Mouse (Mus musculus) liver, embryonic 14.5 days (tissue): ENCODE results near the gene Gm27021. TPM values are rescaled to one million over a fixed set of nuclear protein-coding genes. Genes with fewer than 3 reads are reported as not detected.

ENCODE experiments used
- ATAC-seq: fragments of 200-750 bp; cut with Nextera tagmentation; 2 replicates; pipeline ENCODE4 v1.8.0; 2017; ENCODE audit warnings: moderate number of reproducible peaks, mild to moderate bottlenecking, moderate library complexity; ENCODE audit not compliant: insufficient read depth
- DNase-seq, 3 experiments: peaks; one replicate each; pipeline ENCODE4 v3.0.0-alpha.2; 2012 to 2013; ENCODE audit warnings: low read depth in 3 of 3, low spot score in 3 of 3
- H3K27ac ChIP-seq: fragments of 300-500 bp; sonication (generic); 2 replicates; pipeline ENCODE4 v1.5.1; 2014; ENCODE audit warnings: moderate library complexity, mild to moderate bottlenecking, control low read depth, inconsistent platforms
- H3K27me3 ChIP-seq: fragments of 300-500 bp; sonication (generic); 2 replicates; pipeline ENCODE4 v1.6.1; 2014; ENCODE audit warnings: mild to moderate bottlenecking, low read length, moderate library complexity; ENCODE audit not compliant: control insufficient read depth, insufficient read depth
- H3K36me3 ChIP-seq: fragments of 300-500 bp; sonication (generic); replicated peaks from 2 replicates; pipeline ENCODE4 v1.6.1; 2014; ENCODE audit warnings: low read depth; ENCODE audit not compliant: control insufficient read depth, insufficient read depth
- H3K4me1 ChIP-seq, 2 experiments: fragments of 200-500 bp in 1 of 2; fragments of 300-500 bp in 1 of 2; sonication (generic) in 1 of 2; replicated peaks; 2 replicates each; pipeline ENCODE4 v1.6.1; 2012 to 2014; ENCODE audit warnings: antibody characterized with exemption in 1 of 2, inconsistent platforms in 1 of 2, low read length in 1 of 2; ENCODE audit not compliant: control insufficient read depth in 2 of 2, insufficient read depth in 2 of 2
- H3K4me2 ChIP-seq: fragments of 300-500 bp; sonication (generic); 2 replicates; pipeline ENCODE4 v1.6.1; 2014; ENCODE audit warnings: low read depth, mild to moderate bottlenecking, control low read depth, moderate library complexity
- H3K4me3 ChIP-seq, 2 experiments: fragments of 200-500 bp in 1 of 2; fragments of 300-500 bp in 1 of 2; sonication (generic) in 1 of 2; 2 replicates each; pipeline ENCODE4 v1.5.1; 2012 to 2014; ENCODE audit warnings: low read depth in 2 of 2, low read length in 2 of 2, mild to moderate bottlenecking in 2 of 2, control low read depth in 1 of 2, inconsistent platforms in 1 of 2, moderate library complexity in 1 of 2; ENCODE audit not compliant: insufficient read depth in 1 of 2
- H3K9ac ChIP-seq: fragments of 300-500 bp; sonication (generic); replicated peaks from 2 replicates; pipeline ENCODE4 v1.6.1; 2014; ENCODE audit warnings: mild to moderate bottlenecking, control low read depth, moderate library complexity
- H3K9me3 ChIP-seq: fragments of 300-500 bp; sonication (generic); 2 replicates; pipeline ENCODE4 v1.6.1; 2016; ENCODE audit warnings: low read length, mixed read lengths; ENCODE audit not compliant: control insufficient read depth
- CTCF ChIP-seq: IDR thresholded peaks from 2 replicates; pipeline ENCODE4 v1.5.1; 2016; ENCODE audit warnings: antibody characterized with exemption, low read depth, control low read depth
- EP300 ChIP-seq: IDR thresholded peaks from 2 replicates; pipeline ENCODE4 v1.6.1; 2016; ENCODE audit warnings: antibody characterized with exemption, low read depth
- WGBS: fragments of 180-500 bp; shearing (Covaris S2); extraction: QIAGEN DNeasy Blood & Tissue Kit; methylation state at CpG from one replicate; pipeline ENCODE4 v1.1.7; 2014; ENCODE audit not compliant: insufficient replicate concordance; 5-methylcytosine and 5-hydroxymethylcytosine counted together
- polyA plus RNA-seq, 2 experiments: library from polyadenylated mRNA; depleted of rRNA in 1 of 2; stranded (reverse) in 1 of 2; unstranded in 1 of 2; fragments of >200 nt; fragmentation: Nextera tagmentation in 1 of 2; extraction: Ambion mirVana in 1 of 2; gene quantifications; 2 replicates each; pipeline versions ENCODE4 v1.2.1 to v1.2.3; 2012 to 2014

The Gm27021 gene
- polyA plus RNA-seq, 2 experiments = 0.38 TPM; not detected in 1

DNA sequence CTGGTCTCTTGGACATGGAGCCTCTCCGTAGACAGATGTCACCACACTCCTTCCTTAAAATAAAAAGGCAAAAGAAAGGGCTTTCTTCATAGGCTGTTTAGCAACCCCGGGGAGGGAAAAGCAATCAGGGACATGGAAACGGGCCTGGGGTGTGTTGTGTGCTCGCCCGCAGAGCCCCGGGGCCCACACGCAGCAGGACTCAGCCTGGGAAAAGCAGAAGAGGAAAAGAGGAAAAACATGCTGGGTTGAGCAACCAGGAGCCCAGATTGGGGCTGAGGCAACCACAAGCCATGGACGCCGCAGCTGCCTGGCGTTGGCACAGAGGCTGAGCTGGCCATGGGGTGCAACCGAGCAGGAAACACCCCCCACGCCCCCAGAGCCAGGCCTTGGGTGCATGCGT is 18.2 kb upstream of the Gm27021 start:
- no peaks in the 10 kb centered on the region for H3K27me3 ChIP-seq
- DNase-seq (no peak), ATAC-seq (peak; percentile 27; the same call in 1 of the 2 replicates)
- H3K27ac ChIP-seq = no peak overlapping the region
- TF ChIP-seq CTCF (no peak), EP300 (no peak)
- H3K36me3 ChIP-seq = no peaks in the 10 kb centered on the region
- H3K4me1 ChIP-seq = no peaks in the 10 kb centered on the region
- no peak overlapping the region for H3K4me3 ChIP-seq
- H3K9me3 ChIP-seq = no peaks in the 10 kb centered on the region
- H3K9ac ChIP-seq = no peak overlapping the region
- WGBS = 31% methylated on average over 13 of the region's 13 CpGs
- H3K4me2 ChIP-seq = no peak overlapping the region

DNA sequence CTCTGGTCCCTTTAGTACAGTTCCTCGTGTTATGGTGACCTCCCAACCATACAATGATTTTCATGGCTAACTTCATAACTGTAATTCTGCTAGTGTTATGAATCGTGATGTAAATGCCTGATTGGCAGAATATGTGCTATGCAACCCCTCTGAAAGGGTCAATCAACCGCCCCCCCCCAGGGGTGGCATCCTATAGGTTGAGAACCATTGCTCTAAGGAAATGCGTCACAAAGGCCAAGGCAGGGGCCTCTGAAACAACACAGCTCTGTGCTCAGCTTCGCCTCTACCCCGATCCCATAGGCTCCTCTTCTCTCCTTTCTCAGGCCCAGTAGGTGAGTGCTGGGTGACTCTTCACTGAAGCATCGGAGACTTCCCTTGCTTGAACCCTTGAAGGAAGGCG is 17.7 kb upstream of the Gm27021 start:
- no peaks in the 10 kb centered on the region for H3K4me1 ChIP-seq
- no peak overlapping the region for H3K27ac ChIP-seq
- H3K9ac ChIP-seq = no peak overlapping the region

GRCm38 (mm10) chr8:120685097-120685496 is 17.2 kb upstream of the Gm27021 start:
- Histone ChIP-seq H3K4me2 (no peak overlapping the region), H3K9me3 (no peaks in the 10 kb centered on the region), H3K4me3 (no peak overlapping the region), H3K27ac (no peak overlapping the region), H3K27me3 (no peaks in the 10 kb centered on the region), H3K36me3 (no peaks in the 10 kb centered on the region), H3K9ac (no peak overlapping the region), H3K4me1 (peaks cover under 1% of the 10 kb centered on the region in 2 experiments)
- WGBS = 54% methylated on average over 5 of the region's 5 CpGs
- ATAC-seq (no peak), DNase-seq (no peak)
- no peak for TF ChIP-seq EP300
- TF ChIP-seq CTCF = no peak

More for the DNA sequence above, 17.7 kb upstream of the Gm27021 start:
- H3K9me3 ChIP-seq = no peaks in the 10 kb centered on the region
- TF ChIP-seq EP300 = no peak
- no peak for TF ChIP-seq CTCF
- no peak overlapping the region for H3K4me3 ChIP-seq
- no peaks in the 10 kb centered on the region for H3K36me3 ChIP-seq
- no peak for ATAC-seq
- WGBS = 66% methylated on average over 8 of the region's 8 CpGs
- no peaks in the 10 kb centered on the region for H3K27me3 ChIP-seq
- no peak overlapping the region for H3K4me2 ChIP-seq
- no peak for DNase-seq

DNA sequence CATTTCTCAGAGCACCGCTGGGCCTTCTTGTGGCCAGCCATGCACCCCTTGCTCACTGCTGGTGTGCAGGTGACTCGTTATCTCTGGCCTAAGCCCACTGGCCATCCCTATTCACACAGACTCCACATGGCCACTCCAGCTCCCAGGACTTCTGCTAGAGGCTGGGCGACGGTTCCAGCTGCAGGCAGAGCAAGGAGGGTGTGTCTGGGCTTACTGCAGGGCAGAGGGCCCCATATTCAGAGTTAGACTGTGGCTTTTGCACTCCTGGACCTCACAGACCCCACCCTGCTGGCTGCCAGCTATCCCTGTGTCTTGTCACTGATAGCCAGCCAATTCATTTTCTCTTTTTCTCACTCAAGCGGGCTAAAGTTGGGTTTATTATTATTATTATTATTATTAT is 16.2 kb upstream of the Gm27021 start:
- Histone ChIP-seq H3K9me3 (no peaks in the 10 kb centered on the region), H3K27ac (no peak overlapping the region), H3K4me1 (peaks cover 5 to 9% of the 10 kb centered on the region in 2 experiments), H3K36me3 (no peaks in the 10 kb centered on the region), H3K4me3 (no peak overlapping the region), H3K9ac (no peak overlapping the region), H3K4me2 (no peak overlapping the region), H3K27me3 (no peaks in the 10 kb centered on the region)
- 52% methylated on average over 5 of the region's 5 CpGs for WGBS
- DNase-seq (no peak), ATAC-seq (no peak)
- no peak for TF ChIP-seq EP300
- no peak for TF ChIP-seq CTCF

GRCm38 (mm10) chr8:120683602-120684001 is 15.7 kb upstream of the Gm27021 start:
- 13% methylated on average over 10 of the region's 10 CpGs for WGBS
- H3K36me3 ChIP-seq = no peaks in the 10 kb centered on the region
- H3K9me3 ChIP-seq = no peaks in the 10 kb centered on the region
- no peak overlapping the region for H3K27ac ChIP-seq
- H3K4me1 ChIP-seq = peaks cover 5 to 9% of the 10 kb centered on the region in 2 experiments
- no peak for DNase-seq
- ATAC-seq = no peak
- H3K9ac ChIP-seq = no peak overlapping the region
- no peak overlapping the region for H3K4me2 ChIP-seq
- no peaks in the 10 kb centered on the region for H3K27me3 ChIP-seq
- TF ChIP-seq CTCF (peak; percentile 82), EP300 (no peak)
- no peak overlapping the region for H3K4me3 ChIP-seq
